Mouse (Mus musculus) adrenal gland, adult 8-10 months (tissue): ENCODE measurements around the gene 4930507D05Rik. TPM values are rescaled to one million over a fixed set of nuclear protein-coding genes. Genes with fewer than 3 reads are reported as not detected.
"Not testable (repeated sequence)": the region's sequence is repeated elsewhere in the genome, so short reads cannot be mapped to it uniquely, and the experiment has no call there.

Source experiments
- DNase-seq: peaks from one replicate; pipeline ENCODE4 v3.0.0; 2022
- total RNA-seq, 4 experiments: library from RNA; stranded (reverse); gene quantifications; 2 replicates each; pipeline ENCODE4 v1.2.4; 2022

The 4930507D05Rik gene
- total RNA-seq, result under 1 TPM; 0.31 to 0.56 (median 0.36) TPM

GRCm38 (mm10) chr10:62449364-62450279 lies at the start of gene 4930507D05Rik, which contains the start of gene Supv3l1:
Gene 4930507D05Rik, plus strand, starts transcription at chr10:62449489.
Gene Supv3l1, minus strand, starts transcription at chr10:62449738.
- DNase-seq, result peak; percentile 79

GRCm38 (mm10) chr10:62401641-62402111 lies 47.6 kb upstream of the 4930507D05Rik start:
- no peak for DNase-seq

- no peak for DNase-seq
Observed at GRCm38 (mm10) chr10:62404901-62405300, 44.4 kb upstream of the 4930507D05Rik start.

GRCm38 (mm10) chr10:62410943-62411342 lies 38.3 kb upstream of the 4930507D05Rik start:
- peak; percentile 39 for DNase-seq

- no peak for DNase-seq
Observed at GRCm38 (mm10) chr10:62411431-62412410, 37.6 kb upstream of the 4930507D05Rik start.

GRCm38 (mm10) chr10:62412906-62413605 lies 36.2 kb upstream of the 4930507D05Rik start:
- DNase-seq, result no peak

GRCm38 (mm10) chr10:62413606-62413982 lies 35.7 kb upstream of the 4930507D05Rik start:
- DNase-seq, result no peak

- no peak for DNase-seq
Observed at GRCm38 (mm10) chr10:62418831-62419356, 30.4 kb upstream of the 4930507D05Rik start.

- no peak for DNase-seq
Observed at GRCm38 (mm10) chr10:62419422-62419821, 29.9 kb upstream of the 4930507D05Rik start.

- DNase-seq, result no peak
Observed at GRCm38 (mm10) chr10:62420399-62420798, 28.9 kb upstream of the 4930507D05Rik start.

- no peak for DNase-seq
Observed at GRCm38 (mm10) chr10:62421127-62421526, 28.2 kb upstream of the 4930507D05Rik start.

- DNase-seq, result no peak
Observed at GRCm38 (mm10) chr10:62422255-62422654, 27.0 kb upstream of the 4930507D05Rik start, which contains the start of gene Hkdc1. Gene Hkdc1, minus strand, starts transcription at chr10:62422491.

- no peak for DNase-seq
Observed at GRCm38 (mm10) chr10:62425081-62425871, 24.0 kb upstream of the 4930507D05Rik start.

- DNase-seq, result no peak
Observed at GRCm38 (mm10) chr10:62430427-62430826, 18.9 kb upstream of the 4930507D05Rik start.

- no peak for DNase-seq
Observed at GRCm38 (mm10) chr10:62450280-62450640, 971 bp downstream of the 4930507D05Rik start.

GRCm38 (mm10) chr10:62452001-62452400 lies 2.7 kb downstream of the 4930507D05Rik start:
- DNase-seq, result not testable (repeated sequence)

- no peak for DNase-seq
Observed at GRCm38 (mm10) chr10:62461321-62461720, 12.0 kb downstream of the 4930507D05Rik start.

GRCm38 (mm10) chr10:62469736-62470135 lies 20.4 kb downstream of the 4930507D05Rik start:
- no peak for DNase-seq

GRCm38 (mm10) chr10:62471105-62471504 lies 21.8 kb downstream of the 4930507D05Rik start:
- no peak for DNase-seq

GRCm38 (mm10) chr10:62474944-62475343 lies 25.7 kb downstream of the 4930507D05Rik start:
- DNase-seq, result no peak

- no peak for DNase-seq
Observed at GRCm38 (mm10) chr10:62476980-62477379, 27.7 kb downstream of the 4930507D05Rik start.
